Mouse (Mus musculus): Measurements from ENCODE around the gene Gfod1. TPM values are rescaled to one million over a fixed set of nuclear protein-coding genes. Genes with fewer than 3 reads are reported as not detected.

Gfod1 gene
- polyA plus RNA-seq, 1 experiment from 2014 or later = 0.50 TPM

DNA sequence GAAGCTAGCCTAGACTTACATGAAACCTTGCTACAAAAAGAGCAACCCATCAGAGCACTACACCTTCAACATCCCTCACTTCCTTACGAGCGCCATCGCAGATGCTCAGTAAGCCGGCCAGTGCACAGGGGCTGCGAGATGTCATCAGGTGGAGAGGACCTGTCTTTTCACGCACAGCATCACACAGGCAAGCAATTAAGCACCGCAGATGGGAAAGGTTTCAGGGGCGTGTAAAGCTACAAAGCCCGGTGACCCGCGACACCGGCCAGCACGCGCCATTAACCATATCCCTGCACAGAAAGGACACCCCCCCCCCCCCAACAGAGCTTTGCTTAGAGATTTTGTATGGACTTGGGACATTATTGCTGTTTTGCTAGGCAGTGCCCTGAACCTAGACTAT, 30.1 kb downstream of the Gfod1 start:
- H3K4me2 ChIP-seq (ENCODE audit: low read depth, low read length) = no peak overlapping the region
- H3K9ac ChIP-seq (replicated peaks; ENCODE audit: low read length) = no peak overlapping the region
- WGBS = 84% methylated on average over 14 of the region's 14 CpGs
- H3K27me3 ChIP-seq (ENCODE audit: control insufficient read depth, insufficient read depth, low read length) = no peaks in the 10 kb centered on the region
- no peak overlapping the region for H3K27ac ChIP-seq (replicated peaks; ENCODE audit: low read depth, low read length)
- ATAC-seq (replicated peaks; ENCODE audit: insufficient number of reproducible peaks, low FRiP score, low TSS enrichment, low read depth) (no peak), DNase-seq (ENCODE audit: low spot score) (no peak)
- no peak overlapping the region for H3K4me3 ChIP-seq (ENCODE audit: low read depth, low read length)
- H3K9me3 ChIP-seq (replicated peaks; ENCODE audit: control insufficient read depth, low read length) = no peaks in the 10 kb centered on the region
- H3K4me1 ChIP-seq (ENCODE audit: control insufficient read depth, insufficient read depth, low read length) = no peaks in the 10 kb centered on the region
- H3K36me3 ChIP-seq (replicated peaks; ENCODE audit: control insufficient read depth, insufficient read depth, low read depth, low read length) = no peaks in the 10 kb centered on the region

DNA sequence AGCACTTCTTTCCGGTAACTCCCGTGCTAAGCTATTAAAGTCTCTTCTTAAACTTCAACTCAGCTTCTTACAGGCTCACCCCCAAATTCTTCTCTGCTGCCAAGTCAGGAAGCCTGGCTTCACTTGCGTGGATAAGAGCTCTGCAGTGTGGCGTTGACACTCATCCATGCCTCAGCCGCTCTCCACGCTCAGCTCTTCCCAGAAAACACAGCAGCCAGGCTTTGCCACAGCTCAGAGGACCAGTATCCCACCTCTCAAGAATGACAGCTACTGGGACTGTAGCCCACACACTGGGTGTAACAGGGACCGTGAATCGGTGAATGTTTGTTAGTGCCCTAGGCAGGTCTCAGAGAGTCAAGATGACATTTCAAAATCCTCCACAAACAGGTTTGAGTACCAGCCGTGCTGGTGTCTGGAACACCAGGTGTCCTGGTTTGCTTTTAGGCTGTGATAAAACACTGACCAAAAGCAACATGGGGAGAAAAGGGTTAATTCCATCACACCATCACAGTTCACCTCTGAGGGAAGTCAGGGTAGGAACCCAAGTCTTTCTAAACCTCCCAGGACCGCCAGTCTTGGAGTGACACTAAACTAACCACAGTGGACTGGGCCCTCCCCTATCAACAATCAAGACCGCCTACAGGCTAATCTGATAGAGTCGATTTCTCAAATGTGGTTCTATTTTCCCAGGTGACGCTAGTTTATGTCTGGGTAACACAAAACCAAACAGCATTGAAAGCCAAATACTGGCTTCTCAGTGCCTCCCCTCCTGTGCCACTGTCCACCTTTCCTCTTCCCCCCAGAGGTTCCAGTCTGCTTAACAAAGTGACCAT, 31.5 kb downstream of the Gfod1 start:
- Histone ChIP-seq H3K4me3 (ENCODE audit: low read depth, low read length) (no peak overlapping the region), H3K9me3 (replicated peaks; ENCODE audit: control insufficient read depth, low read length) (no peaks in the 10 kb centered on the region), H3K36me3 (replicated peaks; ENCODE audit: control insufficient read depth, insufficient read depth, low read depth, low read length) (no peaks in the 10 kb centered on the region), H3K4me2 (ENCODE audit: low read depth, low read length) (no peak overlapping the region), H3K4me1 (ENCODE audit: control insufficient read depth, insufficient read depth, low read length) (no peaks in the 10 kb centered on the region), H3K27ac (replicated peaks; ENCODE audit: low read depth, low read length) (no peak overlapping the region), H3K9ac (replicated peaks; ENCODE audit: low read length) (no peak overlapping the region), H3K27me3 (ENCODE audit: control insufficient read depth, insufficient read depth, low read length) (no peaks in the 10 kb centered on the region)
- DNase-seq (ENCODE audit: low spot score) = no peak
- WGBS = 79% methylated on average over 13 of the region's 13 CpGs
- ATAC-seq (replicated peaks; ENCODE audit: insufficient number of reproducible peaks, low FRiP score, low TSS enrichment, low read depth) = no peak

DNA sequence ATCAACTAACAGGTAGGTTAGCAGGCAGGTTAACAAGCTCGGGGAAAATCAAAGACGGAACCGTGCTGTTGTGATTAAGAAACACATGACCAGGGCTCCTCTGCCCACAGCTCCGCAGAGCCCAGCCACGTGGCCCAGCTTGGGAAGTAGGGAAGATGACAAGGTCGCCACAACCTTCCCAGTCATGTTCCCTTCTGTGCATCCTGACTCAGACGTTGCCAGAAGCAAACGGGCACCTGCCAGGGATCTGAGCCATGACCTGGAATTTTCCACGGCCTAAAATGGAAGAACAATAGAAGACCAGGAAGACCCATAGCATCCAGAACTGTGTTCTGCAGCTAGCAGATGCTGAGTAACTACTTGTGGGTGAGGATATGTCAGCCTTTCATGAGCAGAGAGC, 32.5 kb downstream of the Gfod1 start:
- 77% methylated on average over 9 of the region's 9 CpGs for WGBS
- H3K4me2 ChIP-seq (ENCODE audit: low read depth, low read length) = no peak overlapping the region
- H3K36me3 ChIP-seq (replicated peaks; ENCODE audit: control insufficient read depth, insufficient read depth, low read depth, low read length) = no peaks in the 10 kb centered on the region
- ATAC-seq (replicated peaks; ENCODE audit: insufficient number of reproducible peaks, low FRiP score, low TSS enrichment, low read depth) (no peak), DNase-seq (ENCODE audit: low spot score) (no peak)
- no peak overlapping the region for H3K4me3 ChIP-seq (ENCODE audit: low read depth, low read length)
- no peaks in the 10 kb centered on the region for H3K27me3 ChIP-seq (ENCODE audit: control insufficient read depth, insufficient read depth, low read length)
- no peaks in the 10 kb centered on the region for H3K9me3 ChIP-seq (replicated peaks; ENCODE audit: control insufficient read depth, low read length)
- no peak overlapping the region for H3K27ac ChIP-seq (replicated peaks; ENCODE audit: low read depth, low read length)
- no peaks in the 10 kb centered on the region for H3K4me1 ChIP-seq (ENCODE audit: control insufficient read depth, insufficient read depth, low read length)
- H3K9ac ChIP-seq (replicated peaks; ENCODE audit: low read length) = no peak overlapping the region

DNA sequence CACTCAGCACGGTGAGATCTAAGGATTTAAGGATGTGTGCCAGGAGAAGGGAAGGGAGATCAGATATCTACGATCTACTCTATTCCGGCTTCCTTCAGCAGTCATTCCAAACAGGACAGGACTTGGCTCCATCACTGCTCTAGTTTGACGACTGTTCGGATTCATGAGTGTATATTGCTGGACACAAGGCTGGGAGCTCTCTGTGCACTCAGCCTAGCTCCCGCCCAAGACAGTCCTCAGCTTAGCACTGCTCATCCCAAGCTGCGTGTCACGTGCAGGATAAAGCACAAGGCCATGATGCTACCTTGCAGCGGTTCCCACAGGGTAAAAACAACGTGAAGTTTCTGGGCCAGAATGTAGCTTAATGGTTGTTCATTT, 33.8 kb downstream of the Gfod1 start:
- Histone ChIP-seq H3K4me1 (ENCODE audit: control insufficient read depth, insufficient read depth, low read length) (no peaks in the 10 kb centered on the region), H3K9me3 (replicated peaks; ENCODE audit: control insufficient read depth, low read length) (no peaks in the 10 kb centered on the region), H3K36me3 (replicated peaks; ENCODE audit: control insufficient read depth, insufficient read depth, low read depth, low read length) (no peaks in the 10 kb centered on the region), H3K4me2 (ENCODE audit: low read depth, low read length) (no peak overlapping the region), H3K4me3 (ENCODE audit: low read depth, low read length) (no peak overlapping the region), H3K27ac (replicated peaks; ENCODE audit: low read depth, low read length) (no peak overlapping the region), H3K9ac (replicated peaks; ENCODE audit: low read length) (no peak overlapping the region), H3K27me3 (ENCODE audit: control insufficient read depth, insufficient read depth, low read length) (no peaks in the 10 kb centered on the region)
- 69% methylated on average over 10 of the region's 10 CpGs for WGBS
- no peak for DNase-seq (ENCODE audit: low spot score)
- no peak for ATAC-seq (replicated peaks; ENCODE audit: insufficient number of reproducible peaks, low FRiP score, low TSS enrichment, low read depth)

DNA sequence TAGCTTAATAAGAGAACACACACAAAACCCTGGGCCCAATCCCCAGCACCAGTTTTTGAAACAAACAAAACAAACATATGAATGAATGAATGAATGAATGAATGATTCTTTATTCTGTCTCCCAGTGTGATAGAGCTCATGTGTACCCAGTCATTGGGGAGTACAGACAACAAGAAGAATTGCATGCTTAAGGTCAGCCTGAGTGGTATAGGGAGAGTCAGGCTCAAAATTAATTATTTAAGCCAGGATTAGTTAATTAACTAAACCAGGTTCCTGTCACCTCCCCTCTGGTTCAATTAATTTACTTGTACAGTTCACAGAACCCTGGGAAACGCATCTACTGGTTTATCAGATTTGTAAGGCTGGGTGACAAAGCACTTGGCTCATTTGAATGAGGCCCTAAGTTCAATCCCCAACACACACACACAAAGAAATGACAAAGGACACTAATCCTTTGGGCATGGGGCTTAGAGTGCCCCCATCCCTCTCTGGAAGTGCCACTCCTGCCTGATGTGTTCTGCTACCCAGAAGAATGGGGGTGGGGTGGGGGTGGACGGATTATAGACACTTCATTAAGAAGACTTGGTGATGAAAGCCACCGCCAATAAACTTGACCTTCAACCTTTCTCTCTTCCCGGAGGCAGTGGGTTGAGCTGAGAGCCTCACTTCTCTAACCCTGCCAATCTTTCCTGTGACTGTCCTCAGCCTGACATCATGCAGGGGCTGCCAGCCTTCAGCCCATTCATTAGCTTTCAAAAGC, 34.3 kb downstream of the Gfod1 start:
- H3K27ac ChIP-seq (replicated peaks; ENCODE audit: low read depth, low read length) = no peak overlapping the region
- H3K27me3 ChIP-seq (ENCODE audit: control insufficient read depth, insufficient read depth, low read length) = no peaks in the 10 kb centered on the region
- H3K4me1 ChIP-seq (ENCODE audit: control insufficient read depth, insufficient read depth, low read length) = no peaks in the 10 kb centered on the region
- ATAC-seq (replicated peaks; ENCODE audit: insufficient number of reproducible peaks, low FRiP score, low TSS enrichment, low read depth) (no peak), DNase-seq (ENCODE audit: low spot score) (peak; percentile 20)
- H3K9ac ChIP-seq (replicated peaks; ENCODE audit: low read length) = no peak overlapping the region
- WGBS = 27% methylated on average over 4 of the region's 4 CpGs
- H3K9me3 ChIP-seq (replicated peaks; ENCODE audit: control insufficient read depth, low read length) = no peaks in the 10 kb centered on the region
- no peak overlapping the region for H3K4me3 ChIP-seq (ENCODE audit: low read depth, low read length)
- H3K4me2 ChIP-seq (ENCODE audit: low read depth, low read length) = no peak overlapping the region
- H3K36me3 ChIP-seq (replicated peaks; ENCODE audit: control insufficient read depth, insufficient read depth, low read depth, low read length) = no peaks in the 10 kb centered on the region

DNA sequence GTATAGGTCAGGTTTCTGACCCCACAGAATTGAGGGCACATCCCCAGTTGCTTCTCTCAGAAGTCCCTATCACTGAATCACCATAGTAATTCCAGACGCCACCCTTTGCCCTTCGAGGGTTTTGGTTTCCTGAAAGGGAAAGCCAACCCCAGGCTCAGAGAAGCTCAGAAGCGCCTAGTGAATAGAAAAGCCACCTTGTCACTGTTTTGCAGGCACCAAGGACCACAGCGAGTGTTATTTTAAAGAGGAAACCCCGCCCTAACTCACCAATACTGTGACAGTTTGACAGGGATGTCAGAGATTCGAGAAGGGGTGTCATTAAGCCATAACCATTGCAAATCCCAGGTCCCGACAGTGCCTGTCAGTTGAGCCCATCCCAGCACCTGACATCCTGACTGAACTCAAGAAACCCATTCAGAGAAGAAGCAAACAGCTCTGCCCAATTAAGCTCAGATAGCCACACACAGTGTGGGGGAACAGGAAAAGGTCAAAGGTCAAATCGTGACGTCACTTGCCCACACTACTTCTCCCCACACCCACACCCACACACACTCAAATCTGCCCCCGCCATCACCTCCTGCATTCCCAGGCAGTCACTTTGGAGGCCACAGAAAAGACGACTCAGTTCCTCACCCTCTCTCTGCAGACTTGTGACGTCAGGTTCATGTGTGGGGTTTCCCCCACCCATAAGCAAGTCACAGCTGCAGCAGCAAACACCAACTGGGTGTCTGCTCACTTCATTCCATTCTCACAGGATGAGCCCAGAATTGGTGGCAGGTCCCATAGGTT, 35.2 kb downstream of the Gfod1 start:
- Histone ChIP-seq H3K27ac (replicated peaks; ENCODE audit: low read depth, low read length) (no peak overlapping the region), H3K27me3 (ENCODE audit: control insufficient read depth, insufficient read depth, low read length) (no peaks in the 10 kb centered on the region), H3K9me3 (replicated peaks; ENCODE audit: control insufficient read depth, low read length) (no peaks in the 10 kb centered on the region), H3K9ac (replicated peaks; ENCODE audit: low read length) (no peak overlapping the region), H3K4me1 (ENCODE audit: control insufficient read depth, insufficient read depth, low read length) (no peaks in the 10 kb centered on the region), H3K4me2 (ENCODE audit: low read depth, low read length) (no peak overlapping the region), H3K4me3 (ENCODE audit: low read depth, low read length) (no peak overlapping the region), H3K36me3 (replicated peaks; ENCODE audit: control insufficient read depth, insufficient read depth, low read depth, low read length) (no peaks in the 10 kb centered on the region)
- WGBS = 52% methylated on average over 12 of the region's 12 CpGs
- ATAC-seq (replicated peaks; ENCODE audit: insufficient number of reproducible peaks, low FRiP score, low TSS enrichment, low read depth) (no peak; the same call in 1 of the 2 replicates), DNase-seq (ENCODE audit: low spot score) (no peak)

DNA sequence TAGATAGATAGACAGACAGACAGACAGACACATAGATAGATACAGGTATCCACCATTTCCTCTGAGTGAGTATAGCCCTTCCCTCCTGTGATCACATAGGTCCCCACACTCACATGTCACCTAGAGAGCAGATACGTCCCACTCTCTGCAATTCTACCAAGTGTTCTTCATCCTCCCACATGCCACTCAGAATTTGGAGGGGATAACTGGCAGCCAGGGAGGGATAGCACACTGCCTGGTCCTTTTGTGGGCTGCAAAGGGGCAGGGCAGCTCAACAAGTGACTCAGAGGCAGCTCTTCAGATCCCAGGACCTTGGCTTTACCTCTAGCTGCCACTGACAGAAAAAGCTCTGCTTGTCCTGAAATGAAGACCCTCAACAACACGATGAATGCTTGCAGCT, 36.1 kb downstream of the Gfod1 start:
- Histone ChIP-seq H3K9me3 (replicated peaks; ENCODE audit: control insufficient read depth, low read length) (no peaks in the 10 kb centered on the region), H3K4me2 (ENCODE audit: low read depth, low read length) (no peak overlapping the region), H3K4me3 (ENCODE audit: low read depth, low read length) (no peak overlapping the region), H3K27me3 (ENCODE audit: control insufficient read depth, insufficient read depth, low read length) (no peaks in the 10 kb centered on the region), H3K36me3 (replicated peaks; ENCODE audit: control insufficient read depth, insufficient read depth, low read depth, low read length) (no peaks in the 10 kb centered on the region), H3K27ac (replicated peaks; ENCODE audit: low read depth, low read length) (no peak overlapping the region), H3K4me1 (ENCODE audit: control insufficient read depth, insufficient read depth, low read length) (no peaks in the 10 kb centered on the region), H3K9ac (replicated peaks; ENCODE audit: low read length) (no peak overlapping the region)
- ATAC-seq (replicated peaks; ENCODE audit: insufficient number of reproducible peaks, low FRiP score, low TSS enrichment, low read depth) = no peak
- 87% methylated on average over 2 of the region's 2 CpGs for WGBS
- DNase-seq (ENCODE audit: low spot score) = no peak

Data from embryonic facial prominence, embryonic 11.5 days (tissue).